Mouse (Mus musculus) small intestine, adult 2 months (tissue): Measurements from ENCODE around the gene Skil. TPM values are rescaled to one million over a fixed set of nuclear protein-coding genes. Genes with fewer than 3 reads are reported as not detected.

Experiments
- H3K27ac ChIP-seq: fragments of 200-500 bp; 2 replicates; pipeline ENCODE4 v1.5.1; 2012; ENCODE audit warnings: low read depth, low read length, control low read depth, inconsistent platforms; ENCODE audit not compliant: insufficient read depth
- H3K27me3 ChIP-seq: fragments of 200-500 bp; 2 replicates; pipeline ENCODE4 v1.6.1; 2012; ENCODE audit warnings: mild to moderate bottlenecking, moderate library complexity, low read length, inconsistent platforms; ENCODE audit not compliant: control insufficient read depth, insufficient read depth
- H3K36me3 ChIP-seq: fragments of 200-500 bp; 2 replicates; pipeline ENCODE4 v1.6.1; 2012; ENCODE audit warnings: mild to moderate bottlenecking, low read length, control low read depth, inconsistent platforms; ENCODE audit not compliant: control insufficient read depth, insufficient read depth
- H3K4me1 ChIP-seq: fragments of 200-500 bp; 2 replicates; pipeline ENCODE4 v1.6.1; 2012; ENCODE audit warnings: low read length, inconsistent platforms, mixed read lengths; ENCODE audit not compliant: control insufficient read depth, insufficient read depth, insufficient read length
- H3K4me3 ChIP-seq: fragments of 200-500 bp; 2 replicates; pipeline ENCODE4 v1.5.1; 2012; ENCODE audit warnings: low read depth, mild to moderate bottlenecking, control low read depth, inconsistent platforms, low read length, moderate library complexity
- CTCF ChIP-seq: fragments of 200-500 bp; IDR thresholded peaks from 2 replicates; pipeline ENCODE4 v1.5.1; 2012; ENCODE audit warnings: low read depth, mild to moderate bottlenecking, control low read depth, inconsistent platforms, low read length, moderate library complexity, mixed read lengths; ENCODE audit not compliant: insufficient replicate concordance, insufficient read length; ENCODE audit errors: extremely low read depth
- POLR2A ChIP-seq: fragments of 200-500 bp; IDR thresholded peaks from 2 replicates; pipeline ENCODE4 v1.6.1; 2012; ENCODE audit warnings: low read depth, mild to moderate bottlenecking, control low read depth, inconsistent platforms, low read length, moderate library complexity
- WGBS: fragments of 180-500 bp; shearing (Covaris S2); methylation state at CpG from one replicate; pipeline ENCODE4 v1.1.7; 2018; 5-methylcytosine and 5-hydroxymethylcytosine counted together
- polyA plus RNA-seq: library from polyadenylated mRNA; depleted of rRNA; stranded (reverse); fragments of >200 nt; gene quantifications from 2 replicates; pipeline ENCODE4 v1.2.3, GENCODE M21; 2012

The Skil gene
- polyA plus RNA-seq, 1 experiment = 8.5 TPM

GRCm38 (mm10) chr3:31056047-31056650 is 38.7 kb upstream of the Skil start:
- Histone ChIP-seq H3K4me3 (peak overlapping the region; percentile 74), H3K27ac (0 out of 2 replicates have a peak overlapping the region, but pooled peaks have one; percentile 17), H3K27me3 (no peaks in the 10 kb centered on the region), H3K4me1 (peaks cover 5% of the 10 kb centered on the region), H3K36me3 (no peaks in the 10 kb centered on the region; the same call in 1 of the 2 replicates)
- TF ChIP-seq CTCF = no peak
- no peak for TF ChIP-seq POLR2A
- 16% methylated on average over 17 of the region's 17 CpGs for WGBS

- under 1% methylated on average over 30 of the region's 30 CpGs for WGBS
- Histone ChIP-seq H3K36me3 (no peaks in the 10 kb centered on the region; the same call in 1 of the 2 replicates), H3K27me3 (no peaks in the 10 kb centered on the region), H3K4me1 (peaks cover 5% of the 10 kb centered on the region), H3K27ac (peak overlapping the region; percentile 40; the same call in 1 of the 2 replicates), H3K4me3 (peak overlapping the region; percentile 74)
- TF ChIP-seq CTCF (peak; percentile 77; the same call in 1 of the 2 replicates), POLR2A (no peak)
Observed at GRCm38 (mm10) chr3:31056651-31057627, 37.9 kb upstream of the Skil start.

GRCm38 (mm10) chr3:31060745-31061102 is 34.1 kb upstream of the Skil start:
- 76% methylated on average over 8 of the region's 8 CpGs for WGBS
- Histone ChIP-seq H3K4me1 (peaks cover 5% of the 10 kb centered on the region), H3K4me3 (peak overlapping the region; percentile 29; the same call in 1 of the 2 replicates), H3K27me3 (no peaks in the 10 kb centered on the region), H3K36me3 (no peaks in the 10 kb centered on the region), H3K27ac (peak overlapping the region; percentile 70)
- TF ChIP-seq CTCF = no peak
- TF ChIP-seq POLR2A = no peak

- Histone ChIP-seq H3K27ac (peak overlapping the region; percentile 70), H3K36me3 (no peaks in the 10 kb centered on the region), H3K4me3 (peak overlapping the region; percentile 29; the same call in 1 of the 2 replicates), H3K4me1 (peaks cover 5% of the 10 kb centered on the region), H3K27me3 (no peaks in the 10 kb centered on the region)
- no peak for TF ChIP-seq CTCF
- no peak for TF ChIP-seq POLR2A
- WGBS = 71% methylated on average over 20 of the region's 20 CpGs
Observed at GRCm38 (mm10) chr3:31061103-31061785, 33.6 kb upstream of the Skil start.

- TF ChIP-seq CTCF (peak; percentile 33; the same call in 1 of the 2 replicates), POLR2A (no peak)
- H3K36me3 ChIP-seq = no peaks in the 10 kb centered on the region
- peaks cover 5% of the 10 kb centered on the region for H3K4me1 ChIP-seq
- 77% methylated on average over 4 of the region's 4 CpGs for WGBS
- 0 out of 2 replicates have a peak overlapping the region, but pooled peaks have one; percentile 0 for H3K27ac ChIP-seq
- 0 out of 2 replicates have a peak overlapping the region, but pooled peaks have one; percentile 20 for H3K4me3 ChIP-seq
- H3K27me3 ChIP-seq = no peaks in the 10 kb centered on the region
Observed at GRCm38 (mm10) chr3:31061786-31062120, 33.1 kb upstream of the Skil start.

- TF ChIP-seq POLR2A = no peak
- TF ChIP-seq CTCF = no peak
- Histone ChIP-seq H3K36me3 (no peaks in the 10 kb centered on the region), H3K27me3 (no peaks in the 10 kb centered on the region), H3K27ac (no peak overlapping the region), H3K4me1 (peaks cover 5% of the 10 kb centered on the region), H3K4me3 (no peak overlapping the region)
- WGBS = 82% methylated on average over 7 of the region's 7 CpGs
Observed at GRCm38 (mm10) chr3:31062325-31062724, 32.5 kb upstream of the Skil start.

- no peak overlapping the region for H3K4me3 ChIP-seq
- no peaks in the 10 kb centered on the region for H3K36me3 ChIP-seq
- no peaks in the 10 kb centered on the region for H3K4me1 ChIP-seq
- no peaks in the 10 kb centered on the region for H3K27me3 ChIP-seq
- TF ChIP-seq POLR2A = no peak
- no peak for TF ChIP-seq CTCF
- no peak overlapping the region for H3K27ac ChIP-seq
- WGBS = 88% methylated on average over 7 of the region's 7 CpGs
Observed at GRCm38 (mm10) chr3:31068482-31068881, 26.4 kb upstream of the Skil start.
